Mouse (Mus musculus): Measurements from ENCODE around the gene Samd14. TPM values are rescaled to one million over a fixed set of nuclear protein-coding genes. Genes with fewer than 3 reads are reported as not detected.

Gene Samd14
- polyA plus RNA-seq, 1 experiment, result 14.2 TPM

DNA sequence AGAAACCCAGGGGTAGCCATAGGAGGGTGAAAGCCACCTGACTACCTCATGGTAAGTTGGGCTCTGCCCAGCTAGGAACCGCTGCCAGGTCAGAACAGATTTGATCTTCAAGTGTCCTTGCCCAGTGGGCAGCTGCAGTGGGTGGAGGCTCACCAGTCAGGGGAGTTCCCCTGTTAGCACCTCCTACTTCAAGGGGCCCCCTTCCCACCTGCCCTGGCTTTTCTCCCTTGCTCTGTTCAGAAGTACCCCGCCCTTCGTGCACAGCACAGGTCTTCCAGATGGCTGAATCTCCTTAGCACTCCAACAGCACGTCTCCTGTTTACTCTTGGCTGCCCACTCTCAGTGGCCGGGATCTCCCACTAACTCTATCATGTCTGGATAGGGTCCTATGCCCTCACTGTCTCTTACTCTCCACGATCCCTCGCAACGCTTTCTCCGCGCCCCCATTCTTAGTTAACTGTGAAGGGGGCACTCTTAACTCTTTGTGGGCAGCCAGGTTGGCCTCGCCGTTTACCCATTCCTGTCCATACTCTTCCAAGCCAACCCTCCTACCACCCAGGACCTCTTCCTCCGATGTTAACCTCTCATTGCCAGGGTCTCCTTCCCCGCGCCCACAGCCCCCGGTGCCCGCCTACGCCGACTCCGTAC, 30.9 kb downstream of the Samd14 start:
- TF ChIP-seq POLR2A (IDR thresholded peaks at IDR 0.05; ENCODE audit: low read depth, low read length) (no peak), CTCF (IDR thresholded peaks at IDR 0.05; ENCODE audit: borderline replicate concordance, insufficient read depth, low read length) (no peak)
- H3K4me3 ChIP-seq (ENCODE audit: insufficient read depth, low read length), result peak overlapping the region; percentile 72
- no peak overlapping the region for H3K27ac ChIP-seq (ENCODE audit: insufficient read depth, low read length)
- no peaks in the 10 kb centered on the region for H3K4me1 ChIP-seq (ENCODE audit: control insufficient read depth, insufficient read depth, low read length)

DNA sequence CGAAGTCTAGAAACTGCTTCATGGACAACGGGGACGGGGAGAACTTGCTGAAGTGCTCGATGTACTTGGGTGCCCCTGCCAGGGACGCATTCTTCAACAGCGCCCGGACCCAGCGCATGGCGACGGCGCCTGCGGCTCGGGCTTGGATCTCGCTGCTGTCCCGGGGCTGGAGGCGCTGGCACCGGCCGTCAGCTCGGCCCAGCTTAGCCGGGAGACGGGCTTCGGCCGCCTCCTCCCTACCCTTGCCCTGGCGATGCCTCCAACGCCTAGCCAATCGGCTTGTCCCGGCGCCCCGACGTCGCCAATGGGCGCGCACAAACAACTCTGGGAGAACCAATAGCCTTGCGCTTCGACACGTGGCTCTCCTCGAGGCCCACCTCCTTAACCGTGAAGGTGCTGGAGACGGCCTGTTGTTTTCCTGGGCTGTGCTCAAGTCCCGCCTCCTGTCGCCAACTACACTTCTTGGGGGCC, 31.5 kb downstream of the Samd14 start, which contains the start of gene Pdk2:
Gene Pdk2, minus strand, starts transcription at position 216 of the 471 bp plus-strand sequence.
- Histone ChIP-seq H3K4me3 (ENCODE audit: insufficient read depth, low read length) (peak within 1 kb of the TSS; percentile 72), H3K4me1 (ENCODE audit: control insufficient read depth, insufficient read depth, low read length) (no peaks in the 10 kb centered on the region), H3K27ac (ENCODE audit: insufficient read depth, low read length) (no peak within 1 kb of the TSS)
- TF ChIP-seq CTCF (IDR thresholded peaks at IDR 0.05; ENCODE audit: borderline replicate concordance, insufficient read depth, low read length) (no peak), POLR2A (IDR thresholded peaks at IDR 0.05; ENCODE audit: low read depth, low read length) (peak; percentile 62)

DNA sequence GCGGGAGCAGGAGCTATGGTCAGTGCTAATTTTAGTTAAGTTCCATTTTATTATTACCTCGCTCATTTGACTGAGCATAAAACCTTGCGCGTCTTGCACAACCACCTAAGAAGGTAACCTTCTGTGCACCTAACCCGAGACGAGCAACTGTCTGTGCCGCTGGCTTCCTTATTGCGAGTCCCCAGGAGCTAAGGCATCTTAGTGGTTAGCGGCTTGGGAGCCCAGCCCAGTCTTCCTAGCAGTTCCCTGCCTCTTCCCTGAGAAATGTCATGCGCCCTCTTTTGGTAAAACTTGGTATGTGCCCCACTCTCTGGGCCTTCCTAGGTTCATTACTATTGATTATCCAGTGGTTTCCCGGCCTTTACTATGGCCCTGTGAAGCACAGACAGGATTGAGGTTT, 32.4 kb downstream of the Samd14 start:
- TF ChIP-seq CTCF (IDR thresholded peaks at IDR 0.05; ENCODE audit: borderline replicate concordance, insufficient read depth, low read length) (no peak), POLR2A (IDR thresholded peaks at IDR 0.05; ENCODE audit: low read depth, low read length) (peak; percentile 45; the same call in 1 of the 2 replicates)
- H3K27ac ChIP-seq (ENCODE audit: insufficient read depth, low read length), result no peak overlapping the region
- peak overlapping the region; percentile 31 for H3K4me3 ChIP-seq (ENCODE audit: insufficient read depth, low read length)

DNA sequence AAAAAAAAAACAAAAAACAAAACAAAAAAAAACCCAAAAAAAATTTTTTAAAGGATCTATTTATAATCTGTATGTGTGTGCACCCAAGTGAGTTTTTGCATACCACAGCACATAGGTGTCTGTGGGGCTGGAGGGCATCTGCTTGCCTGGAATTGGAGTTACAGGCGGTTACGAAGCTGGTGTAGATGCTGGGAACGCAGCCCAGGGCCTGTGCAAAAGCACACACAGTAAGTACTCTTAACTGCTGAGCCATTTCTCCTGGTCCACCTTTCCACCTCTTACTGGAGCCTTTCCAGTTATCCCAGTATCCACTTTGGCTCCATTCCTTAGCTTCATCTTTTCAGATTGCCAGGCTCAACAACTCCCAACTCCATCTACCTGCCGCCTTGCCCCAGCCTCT, 33.4 kb downstream of the Samd14 start:
- Histone ChIP-seq H3K4me3 (ENCODE audit: insufficient read depth, low read length) (no peak overlapping the region), H3K27ac (ENCODE audit: insufficient read depth, low read length) (no peak overlapping the region), H3K4me1 (ENCODE audit: control insufficient read depth, insufficient read depth, low read length) (no peaks in the 10 kb centered on the region)
- no peak for TF ChIP-seq POLR2A (IDR thresholded peaks at IDR 0.05; ENCODE audit: low read depth, low read length)

More for the DNA sequence above, 32.4 kb downstream of the Samd14 start:
- H3K4me1 ChIP-seq (ENCODE audit: control insufficient read depth, insufficient read depth, low read length), result no peaks in the 10 kb centered on the region

DNA sequence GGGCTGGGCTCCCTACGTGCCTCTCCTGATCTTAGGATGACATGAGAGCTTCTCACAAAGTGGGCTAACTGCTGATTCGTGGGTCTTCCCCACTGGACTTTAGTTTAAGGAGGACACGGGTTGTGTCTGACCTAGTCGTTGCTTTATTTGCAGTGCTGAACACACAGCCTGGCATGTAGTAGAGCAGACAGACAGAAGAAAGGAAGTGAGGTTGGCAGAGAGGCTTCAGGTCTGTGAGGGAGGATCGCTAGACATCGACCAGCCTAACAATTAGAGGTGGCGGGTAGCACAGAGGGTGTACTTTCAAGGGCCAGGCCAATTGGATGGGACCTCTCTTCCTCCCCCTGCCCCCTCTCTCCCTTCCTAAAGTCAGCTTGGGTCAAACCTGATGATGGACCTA, 33.9 kb downstream of the Samd14 start:
- no peaks in the 10 kb centered on the region for H3K4me1 ChIP-seq (ENCODE audit: control insufficient read depth, insufficient read depth, low read length)
- no peak for TF ChIP-seq CTCF (IDR thresholded peaks at IDR 0.05; ENCODE audit: borderline replicate concordance, insufficient read depth, low read length)
- TF ChIP-seq POLR2A (IDR thresholded peaks at IDR 0.05; ENCODE audit: low read depth, low read length), result no peak
- no peak overlapping the region for H3K27ac ChIP-seq (ENCODE audit: insufficient read depth, low read length)
- H3K4me3 ChIP-seq (ENCODE audit: insufficient read depth, low read length), result no peak overlapping the region

DNA sequence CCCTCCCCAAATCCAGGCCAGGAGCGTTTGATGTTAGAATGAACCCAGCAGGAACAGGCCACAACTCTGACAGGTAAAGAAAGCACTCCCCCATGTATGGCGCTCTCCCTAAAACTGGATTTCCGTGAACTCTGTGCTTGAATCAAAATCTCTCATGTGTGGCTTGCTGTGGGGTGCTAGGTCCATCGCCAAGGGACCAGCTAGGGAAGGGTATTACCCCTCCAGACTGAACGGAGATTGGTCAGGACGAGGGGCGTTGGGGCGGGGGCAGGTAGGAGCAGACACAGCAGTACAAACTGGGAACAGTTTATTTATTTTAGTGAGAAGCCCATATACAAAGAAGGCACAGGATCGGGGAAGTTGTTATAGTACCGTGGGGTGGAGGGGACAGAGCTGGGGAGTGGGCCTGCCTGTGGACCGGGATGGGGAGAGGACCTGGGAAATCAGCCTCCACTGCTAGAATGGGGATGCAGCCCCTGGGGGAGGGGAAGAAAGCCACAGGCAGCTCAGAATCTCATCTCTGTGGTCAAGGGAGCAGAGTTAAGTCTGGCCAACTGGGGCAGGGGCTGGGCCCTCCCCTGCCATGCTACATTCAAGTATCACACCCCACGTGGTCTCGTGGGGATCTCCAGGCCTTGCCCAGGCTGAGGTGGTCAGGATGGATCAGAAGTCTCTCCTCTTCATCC, 34.6 kb downstream of the Samd14 start:
- TF ChIP-seq POLR2A (IDR thresholded peaks at IDR 0.05; ENCODE audit: low read depth, low read length), result no peak
- TF ChIP-seq CTCF (IDR thresholded peaks at IDR 0.05; ENCODE audit: borderline replicate concordance, insufficient read depth, low read length), result no peak
- Histone ChIP-seq H3K4me1 (ENCODE audit: control insufficient read depth, insufficient read depth, low read length) (no peaks in the 10 kb centered on the region), H3K4me3 (ENCODE audit: insufficient read depth, low read length) (no peak overlapping the region), H3K27ac (ENCODE audit: insufficient read depth, low read length) (no peak overlapping the region)

DNA sequence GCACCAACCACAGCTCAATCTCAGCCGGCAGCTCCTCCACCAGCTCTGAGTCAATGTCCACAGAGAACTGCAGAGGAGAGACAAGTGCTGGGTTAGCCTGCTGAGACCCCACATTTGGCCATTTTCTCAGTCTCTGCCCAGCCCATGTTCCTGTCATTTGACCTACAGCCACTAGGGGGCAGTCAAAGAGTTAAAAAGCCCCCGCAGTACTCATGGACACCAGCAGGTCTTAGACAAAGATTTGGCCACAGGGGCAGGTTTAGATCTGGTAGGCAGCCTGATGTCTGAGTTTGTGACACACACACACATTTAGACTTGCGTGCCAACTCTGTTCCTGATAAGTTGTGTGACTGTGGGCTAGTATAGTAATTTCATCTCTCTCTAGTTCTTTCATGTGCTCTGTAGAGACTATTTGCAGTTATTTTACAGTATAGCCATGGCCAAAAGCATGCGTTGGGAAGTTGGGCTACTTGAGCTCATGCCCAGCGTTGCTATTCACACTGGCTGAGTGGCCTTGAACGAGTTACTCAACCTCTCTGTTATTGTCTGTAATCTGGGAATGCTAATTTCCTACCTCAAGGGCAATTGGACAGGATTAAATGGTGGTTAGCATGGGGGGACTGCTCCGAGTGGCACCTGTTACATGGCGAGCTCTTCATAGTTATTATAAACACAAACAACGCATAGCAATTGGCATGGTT, 37.5 kb downstream of the Samd14 start:
- no peak overlapping the region for H3K4me3 ChIP-seq (ENCODE audit: insufficient read depth, low read length)
- no peak overlapping the region for H3K27ac ChIP-seq (ENCODE audit: insufficient read depth, low read length)
- TF ChIP-seq POLR2A (IDR thresholded peaks at IDR 0.05; ENCODE audit: low read depth, low read length) (no peak), CTCF (IDR thresholded peaks at IDR 0.05; ENCODE audit: borderline replicate concordance, insufficient read depth, low read length) (0 out of 2 replicates have a peak, but pooled peaks have one; percentile 9)
- no peaks in the 10 kb centered on the region for H3K4me1 ChIP-seq (ENCODE audit: control insufficient read depth, insufficient read depth, low read length)

DNA sequence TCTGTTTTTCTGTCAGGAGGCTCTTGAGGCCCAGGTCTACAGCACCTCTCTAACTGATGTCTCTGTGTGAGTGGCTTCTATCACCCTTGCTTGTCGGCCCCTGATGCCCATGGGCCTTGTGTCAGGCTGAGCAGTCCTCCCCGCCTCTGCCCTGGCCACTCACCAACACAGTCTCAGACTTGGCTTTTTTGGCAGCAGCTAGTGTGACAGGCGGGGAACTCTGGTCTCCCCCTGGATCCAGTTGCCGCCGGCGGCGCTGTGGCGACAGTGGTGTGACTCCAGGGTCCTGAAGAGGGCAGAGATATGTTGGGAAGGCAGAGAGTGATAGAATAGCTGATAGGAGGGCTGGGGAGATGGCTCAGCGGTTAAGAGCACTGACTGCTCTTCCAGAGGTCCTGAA, 43.4 kb downstream of the Samd14 start:
- no peak overlapping the region for H3K4me3 ChIP-seq (ENCODE audit: insufficient read depth, low read length)
- H3K27ac ChIP-seq (ENCODE audit: insufficient read depth, low read length), result no peak overlapping the region
- no peaks in the 10 kb centered on the region for H3K4me1 ChIP-seq (ENCODE audit: control insufficient read depth, insufficient read depth, low read length)
- TF ChIP-seq POLR2A (IDR thresholded peaks at IDR 0.05; ENCODE audit: low read depth, low read length), result no peak
- TF ChIP-seq CTCF (IDR thresholded peaks at IDR 0.05; ENCODE audit: borderline replicate concordance, insufficient read depth, low read length), result no peak

DNA sequence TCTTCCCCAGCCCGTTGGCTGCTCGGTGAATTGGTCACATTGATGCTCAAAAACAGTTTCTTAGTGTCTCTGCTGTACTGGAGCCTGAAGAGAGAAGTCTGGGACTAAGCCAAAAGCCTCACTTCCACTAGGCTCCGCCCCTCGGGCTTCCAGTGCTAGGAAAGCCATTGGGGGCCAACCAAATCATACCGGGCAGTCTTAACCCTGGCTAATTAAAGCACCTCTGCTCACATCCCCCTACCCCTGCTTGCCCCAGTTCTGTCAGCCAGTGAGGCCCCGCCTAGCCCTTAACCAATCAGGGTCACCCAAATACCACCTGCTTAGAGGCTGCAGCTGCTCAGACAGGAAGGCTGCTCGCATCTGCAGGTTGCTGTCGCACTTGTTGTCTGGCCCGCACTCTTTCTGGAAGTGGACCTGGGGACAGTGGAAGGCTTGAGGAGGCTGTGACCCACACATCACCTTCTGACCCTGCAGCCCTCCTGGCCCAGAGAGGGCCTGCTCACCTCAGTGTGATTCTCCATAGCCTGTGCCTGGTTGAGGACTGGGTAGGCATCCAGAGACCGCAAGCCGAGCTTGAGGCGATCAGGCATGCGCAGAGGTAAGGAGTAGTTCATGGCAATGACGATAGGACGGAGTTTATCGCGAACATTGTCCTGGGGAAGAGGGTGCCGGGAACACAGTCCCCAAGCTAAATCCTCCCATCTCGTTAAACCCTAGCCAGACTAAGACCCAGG, 47.3 kb downstream of the Samd14 start:
- no peak overlapping the region for H3K27ac ChIP-seq (ENCODE audit: insufficient read depth, low read length)
- H3K4me3 ChIP-seq (ENCODE audit: insufficient read depth, low read length), result no peak overlapping the region
- no peaks in the 10 kb centered on the region for H3K4me1 ChIP-seq (ENCODE audit: control insufficient read depth, insufficient read depth, low read length)
- TF ChIP-seq POLR2A (IDR thresholded peaks at IDR 0.05; ENCODE audit: low read depth, low read length), result no peak
- TF ChIP-seq CTCF (IDR thresholded peaks at IDR 0.05; ENCODE audit: borderline replicate concordance, insufficient read depth, low read length), result no peak

All from embryonic fibroblast, embryonic 13.5 days (primary cell).